Mouse (Mus musculus) E14TG2a.4 (cell line): ENCODE measurements around the gene Ces1d.

ENCODE experiments used
- CTCF ChIP-seq: conservative IDR thresholded peaks from 2 replicates; pipeline ENCODE4 v1.5.1; 2014; ENCODE audit warnings: low read length
- POU5F1 ChIP-seq: IDR thresholded peaks from 2 replicates; pipeline ENCODE4 v1.6.1; 2014; ENCODE audit warnings: low read length, borderline replicate concordance

DNA sequence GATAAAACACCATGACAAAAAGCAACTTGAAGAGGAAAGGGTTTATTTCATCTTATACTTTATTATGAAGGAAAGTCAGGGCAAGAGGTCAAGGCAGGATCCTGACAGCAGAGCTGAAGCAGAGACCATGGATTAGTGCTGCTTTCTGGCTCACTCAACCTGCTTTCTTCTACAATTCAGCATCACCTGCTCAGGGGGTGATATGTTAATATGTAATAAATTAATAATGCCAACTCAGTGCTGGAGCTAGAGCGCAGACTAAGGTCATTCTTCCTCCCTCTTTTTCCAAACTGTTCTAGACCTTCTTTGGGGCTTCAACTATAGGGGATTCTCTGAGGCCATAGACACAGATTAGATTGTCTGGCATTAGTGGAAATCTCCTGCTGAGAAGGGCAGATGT lies 38.0 kb upstream of the Ces1d start:
- TF ChIP-seq CTCF (no peak), POU5F1 (no peak)
